Mouse (Mus musculus) intestine, postnatal 0 days (tissue): ENCODE data around the gene Gpr89. TPM values are rescaled to one million over a fixed set of nuclear protein-coding genes. Genes with fewer than 3 reads are reported as not detected.

Experiments used
- ATAC-seq: fragments of 200-750 bp; cut with Nextera tagmentation; 2 replicates; pipeline ENCODE4 v1.8.0; 2017; ENCODE audit warnings: mild to moderate bottlenecking, moderate TSS enrichment, moderate library complexity
- H3K27ac ChIP-seq: fragments of 300-500 bp; sonication (generic); 2 replicates; pipeline ENCODE4 v1.5.1; 2014; ENCODE audit warnings: mild to moderate bottlenecking, low read depth, low read length, moderate library complexity
- H3K27me3 ChIP-seq: fragments of 300-500 bp; sonication (generic); replicated peaks from 2 replicates; pipeline ENCODE4 v1.6.1; 2014; ENCODE audit warnings: low read length, mixed read lengths; ENCODE audit not compliant: control insufficient read depth, insufficient read depth
- H3K36me3 ChIP-seq: fragments of 300-500 bp; sonication (generic); 2 replicates; pipeline ENCODE4 v1.6.1; 2014; ENCODE audit warnings: mild to moderate bottlenecking, moderate library complexity; ENCODE audit not compliant: control insufficient read depth, insufficient read depth
- H3K4me1 ChIP-seq: fragments of 300-500 bp; sonication (generic); replicated peaks from 2 replicates; pipeline ENCODE4 v1.6.1; 2014; ENCODE audit warnings: antibody characterized with exemption, low read length, mixed read lengths; ENCODE audit not compliant: control insufficient read depth, insufficient read depth
- H3K4me2 ChIP-seq: fragments of 300-500 bp; sonication (generic); replicated peaks from 2 replicates; pipeline ENCODE4 v1.6.1; 2014; ENCODE audit warnings: low read depth, mild to moderate bottlenecking, moderate library complexity
- H3K4me3 ChIP-seq: fragments of 300-500 bp; sonication (generic); 2 replicates; pipeline ENCODE4 v1.5.1; 2014; ENCODE audit warnings: low read depth, low read length
- H3K9ac ChIP-seq: fragments of 300-500 bp; sonication (generic); 2 replicates; pipeline ENCODE4 v1.6.1; 2014; ENCODE audit warnings: mild to moderate bottlenecking, low read depth, low read length
- H3K9me3 ChIP-seq: fragments of 300-500 bp; sonication (generic); 2 replicates; pipeline ENCODE4 v1.6.1; 2016; ENCODE audit warnings: mixed run types; ENCODE audit not compliant: control insufficient read depth
- CTCF ChIP-seq: sonication (generic); IDR thresholded peaks from 2 replicates; pipeline ENCODE4 v1.5.1; 2016; ENCODE audit warnings: low read depth, mild to moderate bottlenecking, control low read depth, antibody characterized with exemption, moderate library complexity
- WGBS: fragments of 180-500 bp; shearing (Covaris S2); extraction: QIAGEN DNeasy Blood & Tissue Kit; methylation state at CpG from one replicate; pipeline ENCODE4 v1.1.7; 2014; 5-methylcytosine and 5-hydroxymethylcytosine counted together
- polyA plus RNA-seq: library from polyadenylated mRNA; unstranded; fragments of >200 nt; fragmentation: Nextera tagmentation; extraction: Ambion mirVana; gene quantifications from 2 replicates; pipeline ENCODE4 v1.2.1, GENCODE M21; 2015

Gpr89 gene
- polyA plus RNA-seq: 76.6 and 84.7 TPM in 2 replicates

- peak within 1 kb of the TSS; percentile 90 for H3K9ac ChIP-seq
- H3K9me3 ChIP-seq: no peaks in the 10 kb centered on the region
- under 1% methylated on average over 37 of the region's 40 CpGs for WGBS
- H3K4me2 ChIP-seq: peak within 1 kb of the TSS; percentile 95
- no peaks in the 10 kb centered on the region for H3K27me3 ChIP-seq
- H3K4me3 ChIP-seq: peak within 1 kb of the TSS; percentile 79
- no peaks in the 10 kb centered on the region for H3K36me3 ChIP-seq
- H3K27ac ChIP-seq: peak within 1 kb of the TSS; percentile 69
- ATAC-seq: peak; percentile 93
- H3K4me1 ChIP-seq: peaks cover 4% of the 10 kb centered on the region; the same call in 1 of the 2 replicates
- no peak for TF ChIP-seq CTCF
Observed at GRCm38 (mm10) chr3:96904851-96905541, at the start of gene Gpr89. TSS of gene Gpr89 (minus strand) at chr3:96905346.

- H3K9me3 ChIP-seq: no peaks in the 10 kb centered on the region
- 25% methylated on average over 14 of the region's 14 CpGs for WGBS
- TF ChIP-seq CTCF: no peak
- no peak overlapping the region for H3K4me3 ChIP-seq
- peak overlapping the region; percentile 28; the same call in 1 of the 2 replicates for H3K27ac ChIP-seq
- H3K9ac ChIP-seq: no peak overlapping the region
- H3K36me3 ChIP-seq: no peaks in the 10 kb centered on the region
- no peaks in the 10 kb centered on the region; the same call in 1 of the 2 replicates for H3K4me1 ChIP-seq
- peak overlapping the region; percentile 48 for H3K4me2 ChIP-seq
- ATAC-seq: peak; percentile 78
- no peaks in the 10 kb centered on the region for H3K27me3 ChIP-seq
Observed at GRCm38 (mm10) chr3:96953489-96954233, 48.5 kb upstream of the Gpr89 start.

- 79% methylated on average over 2 of the region's 2 CpGs for WGBS
- no peaks in the 10 kb centered on the region for H3K9me3 ChIP-seq
- H3K4me2 ChIP-seq: no peak overlapping the region
- no peaks in the 10 kb centered on the region for H3K4me1 ChIP-seq
- no peak for ATAC-seq
- H3K9ac ChIP-seq: no peak overlapping the region
- H3K4me3 ChIP-seq: no peak overlapping the region
- no peaks in the 10 kb centered on the region for H3K27me3 ChIP-seq
- H3K27ac ChIP-seq: no peak overlapping the region
- no peak for TF ChIP-seq CTCF
- no peaks in the 10 kb centered on the region for H3K36me3 ChIP-seq
Observed at GRCm38 (mm10) chr3:96942706-96943105, 37.6 kb upstream of the Gpr89 start.

- Histone ChIP-seq H3K9me3 (no peaks in the 10 kb centered on the region), H3K27ac (no peak overlapping the region), H3K36me3 (no peaks in the 10 kb centered on the region), H3K4me3 (no peak overlapping the region), H3K4me1 (no peaks in the 10 kb centered on the region), H3K27me3 (no peaks in the 10 kb centered on the region), H3K9ac (no peak overlapping the region), H3K4me2 (no peak overlapping the region)
- 11% methylated on average over 11 of the region's 11 CpGs for WGBS
- TF ChIP-seq CTCF: peak; percentile 97
- peak; percentile 43; the same call in 1 of the 2 replicates for ATAC-seq
Observed at GRCm38 (mm10) chr3:96938738-96939137, 33.6 kb upstream of the Gpr89 start.

GRCm38 (mm10) chr3:96937606-96938005 lies 32.5 kb upstream of the Gpr89 start:
- WGBS: 23% methylated on average over 5 of the region's 5 CpGs
- H3K4me3 ChIP-seq: no peak overlapping the region
- ATAC-seq: no peak
- H3K9me3 ChIP-seq: no peaks in the 10 kb centered on the region
- H3K4me2 ChIP-seq: no peak overlapping the region
- no peaks in the 10 kb centered on the region for H3K27me3 ChIP-seq
- no peak overlapping the region for H3K27ac ChIP-seq
- no peak overlapping the region for H3K9ac ChIP-seq
- H3K4me1 ChIP-seq: no peaks in the 10 kb centered on the region
- H3K36me3 ChIP-seq: no peaks in the 10 kb centered on the region
- no peak for TF ChIP-seq CTCF

- Histone ChIP-seq H3K9ac (no peak overlapping the region), H3K4me3 (no peak overlapping the region), H3K36me3 (no peaks in the 10 kb centered on the region), H3K4me1 (no peaks in the 10 kb centered on the region), H3K27me3 (no peaks in the 10 kb centered on the region; the same call in 1 of the 2 replicates), H3K4me2 (no peak overlapping the region), H3K27ac (no peak overlapping the region), H3K9me3 (no peaks in the 10 kb centered on the region)
- TF ChIP-seq CTCF: peak; percentile 97
- WGBS: 8% methylated on average over 6 of the region's 6 CpGs
- no peak for ATAC-seq
Observed at GRCm38 (mm10) chr3:96936241-96936640, 31.1 kb upstream of the Gpr89 start.
